Mouse (Mus musculus): ENCODE measurements around the gene Cgnl1. TPM values are rescaled to one million over a fixed set of nuclear protein-coding genes. Genes with fewer than 3 reads are reported as not detected.

Gene Cgnl1
- polyA plus RNA-seq, 1 experiment from 2014 or later, result 30.6 TPM

- no peaks in the 10 kb centered on the region for H3K36me3 ChIP-seq
- no peaks in the 10 kb centered on the region for H3K9me3 ChIP-seq (replicated peaks)
- H3K9ac ChIP-seq, result no peak overlapping the region
- H3K4me2 ChIP-seq, result no peak overlapping the region
- no peaks in the 10 kb centered on the region for H3K27me3 ChIP-seq
- no peak overlapping the region for H3K4me3 ChIP-seq (replicated peaks)
- H3K27ac ChIP-seq, result peak overlapping the region; percentile 94
- ATAC-seq (replicated peaks; ENCODE audit: low FRiP score), result peak; percentile 91
- H3K4me1 ChIP-seq, result peaks cover 77% of the 10 kb centered on the region
- 37% methylated on average over 11 of the region's 11 CpGs for WGBS
These were observed 107.8 kb downstream of the Cgnl1 start for GRCm38 (mm10) chr9:71663421-71664217.

- peak; percentile 57; the same call in 1 of the 2 replicates for ATAC-seq (replicated peaks; ENCODE audit: low FRiP score)
- no peak overlapping the region for H3K9ac ChIP-seq
- peaks cover 3% of the 10 kb centered on the region; the same call in 1 of the 2 replicates for H3K36me3 ChIP-seq
- WGBS, result 15% methylated on average over 9 of the region's 9 CpGs
- H3K4me1 ChIP-seq, result peaks cover 56% of the 10 kb centered on the region
- H3K27me3 ChIP-seq, result no peaks in the 10 kb centered on the region
- H3K4me2 ChIP-seq, result 0 out of 2 replicates have a peak overlapping the region, but pooled peaks have one; percentile 4
- peak overlapping the region; percentile 82 for H3K27ac ChIP-seq
- no peaks in the 10 kb centered on the region for H3K9me3 ChIP-seq (replicated peaks)
- H3K4me3 ChIP-seq (replicated peaks), result no peak overlapping the region
These were observed 110.9 kb downstream of the Cgnl1 start for GRCm38 (mm10) chr9:71660540-71660939.

- no peak overlapping the region for H3K9ac ChIP-seq
- WGBS, result 57% methylated on average over 5 of the region's 5 CpGs
- H3K27me3 ChIP-seq, result no peaks in the 10 kb centered on the region
- H3K36me3 ChIP-seq, result peaks cover 11% of the 10 kb centered on the region
- H3K4me2 ChIP-seq, result no peak overlapping the region
- no peaks in the 10 kb centered on the region for H3K9me3 ChIP-seq (replicated peaks)
- no peak overlapping the region for H3K4me3 ChIP-seq (replicated peaks)
- H3K4me1 ChIP-seq, result peaks cover 55% of the 10 kb centered on the region
- no peak for ATAC-seq (replicated peaks; ENCODE audit: low FRiP score)
- H3K27ac ChIP-seq, result peak overlapping the region; percentile 82
These were observed 111.7 kb downstream of the Cgnl1 start for GRCm38 (mm10) chr9:71659681-71660080.

GRCm38 (mm10) chr9:71657199-71657598, 114.2 kb downstream of the Cgnl1 start:
- Histone ChIP-seq H3K27me3 (no peaks in the 10 kb centered on the region), H3K9me3 (replicated peaks) (no peaks in the 10 kb centered on the region), H3K27ac (no peak overlapping the region), H3K36me3 (peaks cover 24% of the 10 kb centered on the region), H3K4me1 (peaks cover 39% of the 10 kb centered on the region), H3K4me2 (no peak overlapping the region), H3K9ac (no peak overlapping the region), H3K4me3 (replicated peaks) (no peak overlapping the region)
- 91% methylated on average over 1 of the region's 1 CpGs for WGBS
- no peak for ATAC-seq (replicated peaks; ENCODE audit: low FRiP score)

- ATAC-seq (replicated peaks; ENCODE audit: low FRiP score), result no peak
- 70% methylated on average over 3 of the region's 3 CpGs for WGBS
- peak overlapping the region; percentile 18; the same call in 1 of the 2 replicates for H3K27ac ChIP-seq
These were observed 116.5 kb downstream of the Cgnl1 start for GRCm38 (mm10) chr9:71654861-71655260.

GRCm38 (mm10) chr9:71646115-71646514, 125.3 kb downstream of the Cgnl1 start:
- no peak overlapping the region for H3K27ac ChIP-seq
- 34% methylated on average over 6 of the region's 6 CpGs for WGBS
- no peak overlapping the region for H3K4me2 ChIP-seq
- H3K9me3 ChIP-seq (replicated peaks), result no peaks in the 10 kb centered on the region; the same call in 1 of the 2 replicates
- H3K27me3 ChIP-seq, result no peaks in the 10 kb centered on the region
- peaks cover 3% of the 10 kb centered on the region; the same call in 1 of the 2 replicates for H3K4me1 ChIP-seq
- no peak overlapping the region for H3K4me3 ChIP-seq (replicated peaks)
- no peak for ATAC-seq (replicated peaks; ENCODE audit: low FRiP score)
- peaks cover 49% of the 10 kb centered on the region for H3K36me3 ChIP-seq
- no peak overlapping the region for H3K9ac ChIP-seq

More at GRCm38 (mm10) chr9:71654861-71655260, 116.5 kb downstream of the Cgnl1 start:
- Histone ChIP-seq H3K9me3 (replicated peaks) (no peaks in the 10 kb centered on the region), H3K27me3 (no peaks in the 10 kb centered on the region), H3K4me1 (peaks cover 20% of the 10 kb centered on the region), H3K4me3 (replicated peaks) (no peak overlapping the region), H3K36me3 (peaks cover 48% of the 10 kb centered on the region), H3K4me2 (no peak overlapping the region), H3K9ac (no peak overlapping the region)

GRCm38 (mm10) chr9:71643611-71644010, 127.8 kb downstream of the Cgnl1 start:
- Histone ChIP-seq H3K9me3 (replicated peaks) (no peaks in the 10 kb centered on the region; the same call in 1 of the 2 replicates), H3K4me1 (peaks cover 12% of the 10 kb centered on the region; the same call in 1 of the 2 replicates), H3K9ac (no peak overlapping the region), H3K4me2 (no peak overlapping the region), H3K27ac (no peak overlapping the region), H3K36me3 (peaks cover 47% of the 10 kb centered on the region), H3K27me3 (no peaks in the 10 kb centered on the region), H3K4me3 (replicated peaks) (no peak overlapping the region)
- WGBS, result 99% methylated on average over 4 of the region's 4 CpGs
- no peak for ATAC-seq (replicated peaks; ENCODE audit: low FRiP score)

- no peak overlapping the region for H3K27ac ChIP-seq
- ATAC-seq (replicated peaks; ENCODE audit: low FRiP score), result no peak
These were observed 129.1 kb downstream of the Cgnl1 start for GRCm38 (mm10) chr9:71642270-71642669.

GRCm38 (mm10) chr9:71640361-71640927, 131.0 kb downstream of the Cgnl1 start:
- 71% methylated on average over 4 of the region's 4 CpGs for WGBS
- Histone ChIP-seq H3K9ac (no peak overlapping the region), H3K4me1 (peaks cover 27% of the 10 kb centered on the region), H3K27ac (peak overlapping the region; percentile 64), H3K9me3 (replicated peaks) (no peaks in the 10 kb centered on the region; the same call in 1 of the 2 replicates), H3K4me2 (no peak overlapping the region), H3K4me3 (replicated peaks) (no peak overlapping the region), H3K27me3 (no peaks in the 10 kb centered on the region), H3K36me3 (peaks cover 55% of the 10 kb centered on the region)
- ATAC-seq (replicated peaks; ENCODE audit: low FRiP score), result no peak

More at GRCm38 (mm10) chr9:71642270-71642669, 129.1 kb downstream of the Cgnl1 start:
- H3K9ac ChIP-seq, result no peak overlapping the region
- no peak overlapping the region for H3K4me3 ChIP-seq (replicated peaks)
- H3K27me3 ChIP-seq, result no peaks in the 10 kb centered on the region
- H3K36me3 ChIP-seq, result peaks cover 52% of the 10 kb centered on the region
- H3K9me3 ChIP-seq (replicated peaks), result no peaks in the 10 kb centered on the region; the same call in 1 of the 2 replicates
- WGBS, result 92% methylated on average over 3 of the region's 3 CpGs
- no peak overlapping the region for H3K4me2 ChIP-seq
- H3K4me1 ChIP-seq, result peaks cover 15% of the 10 kb centered on the region; the same call in 1 of the 2 replicates

GRCm38 (mm10) chr9:71638198-71638597, 133.2 kb downstream of the Cgnl1 start:
- Histone ChIP-seq H3K4me1 (peaks cover 29% of the 10 kb centered on the region), H3K4me2 (no peak overlapping the region), H3K9ac (no peak overlapping the region), H3K36me3 (peaks cover 48% of the 10 kb centered on the region), H3K27me3 (no peaks in the 10 kb centered on the region), H3K4me3 (replicated peaks) (no peak overlapping the region), H3K9me3 (replicated peaks) (no peaks in the 10 kb centered on the region; the same call in 1 of the 2 replicates), H3K27ac (no peak overlapping the region)
- ATAC-seq (replicated peaks; ENCODE audit: low FRiP score), result no peak
- 71% methylated on average over 11 of the region's 11 CpGs for WGBS

GRCm38 (mm10) chr9:71636854-71637253, 134.5 kb downstream of the Cgnl1 start:
- Histone ChIP-seq H3K9me3 (replicated peaks) (no peaks in the 10 kb centered on the region), H3K4me2 (no peak overlapping the region), H3K36me3 (peaks cover 45% of the 10 kb centered on the region), H3K4me3 (replicated peaks) (no peak overlapping the region), H3K4me1 (peaks cover 29% of the 10 kb centered on the region), H3K9ac (no peak overlapping the region), H3K27ac (0 out of 2 replicates have a peak overlapping the region, but pooled peaks have one; percentile 72), H3K27me3 (no peaks in the 10 kb centered on the region)
- ATAC-seq (replicated peaks; ENCODE audit: low FRiP score), result no peak
- WGBS, result 84% methylated on average over 1 of the region's 1 CpGs

GRCm38 (mm10) chr9:71635627-71636026, 135.8 kb downstream of the Cgnl1 start:
- peaks cover 47% of the 10 kb centered on the region for H3K36me3 ChIP-seq

More at GRCm38 (mm10) chr9:71635627-71636026, 135.8 kb downstream of the Cgnl1 start:
- Histone ChIP-seq H3K9me3 (replicated peaks) (no peaks in the 10 kb centered on the region), H3K27ac (peak overlapping the region; percentile 72), H3K27me3 (no peaks in the 10 kb centered on the region), H3K9ac (no peak overlapping the region), H3K4me2 (no peak overlapping the region), H3K4me3 (replicated peaks) (no peak overlapping the region), H3K4me1 (peaks cover 24% of the 10 kb centered on the region)
- no peak for ATAC-seq (replicated peaks; ENCODE audit: low FRiP score)
- WGBS, result 44% methylated on average over 1 of the region's 1 CpGs
